In genomic region chr8:71485142-71486135, GRCm38 (mm10) we compare ENCODE assay signal across 8 mouse cellular contexts. TPM values are rescaled to one million over a fixed set of nuclear protein-coding genes. Genes with fewer than 3 reads are reported as not detected.
DNase-seq lines count a peak whose midpoint lies in the region; ATAC-seq and TF ChIP-seq lines count a peak whose summit lies in the region.

Gene Ano8 (minus strand): TSS chr8:71485963.

- peak; percentile 89 for DNase-seq in T-cell, adult 2 months (ENCODE audit: low spot score)
- peak; percentile 91 to 93 for DNase-seq in cerebellum, postnatal 25 days
- peak; percentile 79 for DNase-seq in gastrocnemius, postnatal 10 days
- DNase-seq in hindbrain, postnatal 0 days (ENCODE audit: low spot score) = peak; percentile 95
- peak in 1 of 2 experiments; percentile 87 for DNase-seq in left cerebral cortex, adult 8-10 months (ENCODE audit: low spot score in 2 of 2)
- peak; percentile 92 for DNase-seq in right cerebral cortex, adult 18-20 months
- peak; percentile 87 for DNase-seq in urinary bladder, postnatal 14 days (ENCODE audit: low spot score)

- 6% methylated on average over 48 of the region's 58 CpGs for whole genome bisulfite sequencing in hindbrain, postnatal 0 days

- peak within 1 kb of the TSS; percentile 82 for H3K27ac ChIP-seq in hindbrain, postnatal 0 days

- peaks cover 12% of the 10 kb centered on the region for H3K4me1 ChIP-seq in hindbrain, postnatal 0 days (ENCODE audit: insufficient read depth, low read length)

- H3K4me2 ChIP-seq in hindbrain, postnatal 0 days (ENCODE audit: low read depth, low read length) = peak within 1 kb of the TSS; percentile 90

- no peaks in the 10 kb centered on the region for H3K9me3 ChIP-seq in hindbrain, postnatal 0 days (ENCODE audit: low read length)

- peak within 1 kb of the TSS; percentile 94 for H3K9ac ChIP-seq in hindbrain, postnatal 0 days (replicated peaks; ENCODE audit: low read length)

- H3K27me3 ChIP-seq in hindbrain, postnatal 0 days (ENCODE audit: insufficient read depth, low read length) = no peaks in the 10 kb centered on the region

- no peak for TF ChIP-seq CTCF in hindbrain, postnatal 0 days (IDR thresholded peaks at IDR 0.05; ENCODE audit: low read depth)

- ATAC-seq in hindbrain, postnatal 0 days = peak; percentile 85
- ATAC-seq in megakaryocyte, adult 5-6 weeks (ENCODE audit: poor library complexity, severe bottlenecking) = peak; percentile 56

- peaks cover 11% of the 10 kb centered on the region; the same call in 1 of the 2 replicates for H3K36me3 ChIP-seq in hindbrain, postnatal 0 days (ENCODE audit: insufficient read depth, low read length)

- peak within 1 kb of the TSS; percentile 92 for H3K4me3 ChIP-seq in hindbrain, postnatal 0 days (ENCODE audit: low read length)

RNA-seq across cellular contexts. Expression of gene Ano8, which starts in this region (rescaled TPM):
- 10 to 100 TPM; 16.6 to 20.1 TPM for total RNA-seq in gastrocnemius, postnatal 10 days (2021)
- total RNA-seq in hindbrain, postnatal 0 days (2014; rRNA removed) = 78.6 and 80.5 TPM in 2 replicates
- 4.7 and 5.3 TPM in 2 replicates for polyA plus RNA-seq in hindbrain, postnatal 0 days (2015; fragmentation: Nextera tagmentation; extraction: Ambion mirVana)
- total RNA-seq in left cerebral cortex, adult 8-10 months (2022) = 10 to 100 TPM; 51.0 to 61.5 (median 60.0) TPM
- total RNA-seq in megakaryocyte, adult 5-6 weeks (2015) = 0.47 and 1.5 TPM in 2 replicates
- 3.0 and 4.2 TPM in 2 replicates for total RNA-seq in megakaryocyte, adult 5-6 weeks (2017)
